Mouse (Mus musculus): ENCODE data around the gene Dusp3. TPM values are rescaled to one million over a fixed set of nuclear protein-coding genes. Genes with fewer than 3 reads are reported as not detected.

Dusp3 gene
- total and polyA plus RNA-seq, 2 experiments: 15.8 to 38.7 TPM

GRCm38 (mm10) chr11:102010140-102010539, 23.3 kb upstream of the Dusp3 start:
- H3K4me3 ChIP-seq (ENCODE audit: insufficient read depth, low read depth, low read length): no peak overlapping the region
- TF ChIP-seq POLR2A (IDR thresholded peaks at IDR 0.05; ENCODE audit: extremely low read depth, insufficient read depth, low read length): no peak
- TF ChIP-seq CTCF (IDR thresholded peaks at IDR 0.05; ENCODE audit: low read depth, low read length): no peak
- H3K27ac ChIP-seq (replicated peaks; ENCODE audit: insufficient read depth, low read depth, low read length): no peak overlapping the region
- no peak for DNase-seq (ENCODE audit: extremely low read depth, low read depth, low spot score)
- H3K79me2 ChIP-seq (ENCODE audit: control insufficient read depth, insufficient read depth, low read length): no peaks in the 10 kb centered on the region
- H3K9ac ChIP-seq (ENCODE audit: low read depth, low read length): no peak overlapping the region
- WGBS: 92% methylated on average over 13 of the region's 13 CpGs
- H3K36me3 ChIP-seq (ENCODE audit: control insufficient read depth, insufficient read depth, low read length): no peaks in the 10 kb centered on the region
- no peaks in the 10 kb centered on the region for H3K27me3 ChIP-seq (ENCODE audit: control insufficient read depth, insufficient read depth, low read length)
- peaks cover 5% of the 10 kb centered on the region; the same call in 1 of the 2 replicates for H3K4me1 ChIP-seq (ENCODE audit: control insufficient read depth, insufficient read depth, low read length)

GRCm38 (mm10) chr11:102008954-102009637, 22.3 kb upstream of the Dusp3 start:
- H3K4me1 ChIP-seq (ENCODE audit: control insufficient read depth, insufficient read depth, low read length): peaks cover 5% of the 10 kb centered on the region; the same call in 1 of the 2 replicates
- WGBS: 76% methylated on average over 15 of the region's 15 CpGs

GRCm38 (mm10) chr11:102008372-102008771, 21.6 kb upstream of the Dusp3 start:
- H3K79me2 ChIP-seq (ENCODE audit: control insufficient read depth, insufficient read depth, low read length): no peaks in the 10 kb centered on the region
- no peaks in the 10 kb centered on the region for H3K27me3 ChIP-seq (ENCODE audit: control insufficient read depth, insufficient read depth, low read length)
- TF ChIP-seq POLR2A (IDR thresholded peaks at IDR 0.05; ENCODE audit: extremely low read depth, insufficient read depth, low read length) (no peak), CTCF (IDR thresholded peaks at IDR 0.05; ENCODE audit: low read depth, low read length) (no peak)
- H3K27ac ChIP-seq (replicated peaks; ENCODE audit: insufficient read depth, low read depth, low read length): no peak overlapping the region
- 93% methylated on average over 8 of the region's 8 CpGs for WGBS
- DNase-seq (ENCODE audit: extremely low read depth, low read depth, low spot score): no peak
- no peaks in the 10 kb centered on the region for H3K36me3 ChIP-seq (ENCODE audit: control insufficient read depth, insufficient read depth, low read length)
- H3K4me3 ChIP-seq (ENCODE audit: insufficient read depth, low read depth, low read length): no peak overlapping the region
- no peak overlapping the region for H3K9ac ChIP-seq (ENCODE audit: low read depth, low read length)
- H3K4me1 ChIP-seq (ENCODE audit: control insufficient read depth, insufficient read depth, low read length): peaks cover 5% of the 10 kb centered on the region; the same call in 1 of the 2 replicates

More at GRCm38 (mm10) chr11:102008954-102009637, 22.3 kb upstream of the Dusp3 start:
- Histone ChIP-seq H3K79me2 (ENCODE audit: control insufficient read depth, insufficient read depth, low read length) (no peaks in the 10 kb centered on the region), H3K9ac (ENCODE audit: low read depth, low read length) (no peak overlapping the region), H3K36me3 (ENCODE audit: control insufficient read depth, insufficient read depth, low read length) (no peaks in the 10 kb centered on the region), H3K27ac (replicated peaks; ENCODE audit: insufficient read depth, low read depth, low read length) (no peak overlapping the region), H3K4me3 (ENCODE audit: insufficient read depth, low read depth, low read length) (no peak overlapping the region), H3K27me3 (ENCODE audit: control insufficient read depth, insufficient read depth, low read length) (no peaks in the 10 kb centered on the region)
- no peak for TF ChIP-seq CTCF (IDR thresholded peaks at IDR 0.05; ENCODE audit: low read depth, low read length)
- TF ChIP-seq POLR2A (IDR thresholded peaks at IDR 0.05; ENCODE audit: extremely low read depth, insufficient read depth, low read length): no peak
- DNase-seq (ENCODE audit: extremely low read depth, low read depth, low spot score): no peak

GRCm38 (mm10) chr11:102006688-102007087, 19.9 kb upstream of the Dusp3 start:
- no peaks in the 10 kb centered on the region for H3K27me3 ChIP-seq (ENCODE audit: control insufficient read depth, insufficient read depth, low read length)
- peaks cover 5% of the 10 kb centered on the region; the same call in 1 of the 2 replicates for H3K4me1 ChIP-seq (ENCODE audit: control insufficient read depth, insufficient read depth, low read length)
- H3K79me2 ChIP-seq (ENCODE audit: control insufficient read depth, insufficient read depth, low read length): no peaks in the 10 kb centered on the region
- no peaks in the 10 kb centered on the region for H3K36me3 ChIP-seq (ENCODE audit: control insufficient read depth, insufficient read depth, low read length)
- TF ChIP-seq CTCF (IDR thresholded peaks at IDR 0.05; ENCODE audit: low read depth, low read length) (no peak), POLR2A (IDR thresholded peaks at IDR 0.05; ENCODE audit: extremely low read depth, insufficient read depth, low read length) (no peak)
- no peak overlapping the region for H3K27ac ChIP-seq (replicated peaks; ENCODE audit: insufficient read depth, low read depth, low read length)
- H3K4me3 ChIP-seq (ENCODE audit: insufficient read depth, low read depth, low read length): no peak overlapping the region
- WGBS: 80% methylated on average over 5 of the region's 5 CpGs
- DNase-seq (ENCODE audit: extremely low read depth, low read depth, low spot score): no peak
- H3K9ac ChIP-seq (ENCODE audit: low read depth, low read length): no peak overlapping the region

- Histone ChIP-seq H3K4me1 (ENCODE audit: control insufficient read depth, insufficient read depth, low read length) (peaks cover 5% of the 10 kb centered on the region; the same call in 1 of the 2 replicates), H3K27me3 (ENCODE audit: control insufficient read depth, insufficient read depth, low read length) (no peaks in the 10 kb centered on the region), H3K36me3 (ENCODE audit: control insufficient read depth, insufficient read depth, low read length) (no peaks in the 10 kb centered on the region), H3K79me2 (ENCODE audit: control insufficient read depth, insufficient read depth, low read length) (no peaks in the 10 kb centered on the region), H3K27ac (replicated peaks; ENCODE audit: insufficient read depth, low read depth, low read length) (no peak overlapping the region), H3K4me3 (ENCODE audit: insufficient read depth, low read depth, low read length) (no peak overlapping the region), H3K9ac (ENCODE audit: low read depth, low read length) (no peak overlapping the region)
- peak; percentile 44 for DNase-seq (ENCODE audit: extremely low read depth, low read depth, low spot score)
- WGBS: 29% methylated on average over 9 of the region's 9 CpGs
- TF ChIP-seq CTCF (IDR thresholded peaks at IDR 0.05; ENCODE audit: low read depth, low read length): no peak
- no peak for TF ChIP-seq POLR2A (IDR thresholded peaks at IDR 0.05; ENCODE audit: extremely low read depth, insufficient read depth, low read length)
Observed at GRCm38 (mm10) chr11:102006271-102006670, 19.5 kb upstream of the Dusp3 start.

GRCm38 (mm10) chr11:102004251-102004650, 17.4 kb upstream of the Dusp3 start:
- 90% methylated on average over 8 of the region's 8 CpGs for whole genome bisulfite sequencing
- Histone ChIP-seq H3K4me1 (ENCODE audit: control insufficient read depth, insufficient read depth, low read length) (peaks cover 5% of the 10 kb centered on the region; the same call in 1 of the 2 replicates), H3K9ac (ENCODE audit: low read depth, low read length) (no peak overlapping the region), H3K4me3 (ENCODE audit: insufficient read depth, low read depth, low read length) (no peak overlapping the region), H3K79me2 (ENCODE audit: control insufficient read depth, insufficient read depth, low read length) (no peaks in the 10 kb centered on the region), H3K36me3 (ENCODE audit: control insufficient read depth, insufficient read depth, low read length) (no peaks in the 10 kb centered on the region), H3K27ac (replicated peaks; ENCODE audit: insufficient read depth, low read depth, low read length) (no peak overlapping the region), H3K27me3 (ENCODE audit: control insufficient read depth, insufficient read depth, low read length) (no peaks in the 10 kb centered on the region)
- TF ChIP-seq CTCF (IDR thresholded peaks at IDR 0.05; ENCODE audit: low read depth, low read length) (peak; percentile 53; the same call in 1 of the 2 replicates), POLR2A (IDR thresholded peaks at IDR 0.05; ENCODE audit: extremely low read depth, insufficient read depth, low read length) (no peak)
- no peak for DNase-seq (ENCODE audit: extremely low read depth, low read depth, low spot score)

All from liver, adult 2 months (tissue).